In the genomic region with DNA sequence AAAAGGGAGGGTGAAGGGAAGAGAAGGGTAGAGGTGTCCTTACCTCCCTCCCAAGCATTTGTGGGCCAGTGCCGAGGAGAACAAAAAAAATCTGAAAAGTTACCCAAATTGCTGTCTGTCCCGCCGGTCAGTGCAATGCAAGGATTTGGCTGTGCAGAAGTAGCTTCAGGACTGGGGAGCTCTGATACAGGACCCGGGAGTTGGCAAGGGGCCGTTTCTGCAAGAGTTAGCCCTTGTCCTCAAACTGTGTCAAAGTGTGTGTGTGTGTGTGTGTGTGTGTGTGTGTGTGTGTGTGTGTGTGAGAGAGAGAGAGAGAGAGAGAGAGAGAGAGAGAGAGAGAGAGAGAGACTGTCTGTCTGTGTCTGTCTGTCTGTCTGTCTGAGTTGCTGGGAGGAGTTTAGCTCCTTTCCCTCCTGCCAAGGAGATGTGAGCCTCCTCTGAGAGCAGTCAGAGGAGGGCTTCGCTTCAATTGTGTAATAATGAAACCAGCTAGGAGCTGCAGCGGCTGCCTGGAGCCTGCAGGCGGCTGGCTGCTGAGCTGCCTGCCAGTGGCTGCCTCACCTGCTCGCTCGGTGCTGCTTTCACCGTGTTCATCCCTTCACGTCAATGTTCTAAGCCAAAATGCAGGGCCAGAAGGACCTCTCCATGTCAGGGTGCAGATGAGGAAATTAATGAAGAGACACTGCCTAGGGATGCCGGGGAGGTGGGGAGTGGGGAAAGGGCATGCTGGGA, we compare ENCODE assay signal across 9 mouse cellular contexts. TPM values are rescaled to one million over a fixed set of nuclear protein-coding genes. Genes with fewer than 3 reads are reported as not detected.
DNase-seq lines count a peak whose midpoint lies in the region; ATAC-seq and TF ChIP-seq lines count a peak whose summit lies in the region.
"Had no signal": no experiment of that assay in that cellular context is flagged by ENCODE, and none has a peak within 500 bp of the region (broad histone marks: within the 10 kb centered on the region; RNA-seq: fewer than 3 reads in every experiment).

No protein-coding gene starts in this region.

- peak; percentile 85 for DNase-seq in CD4-positive, CD25-positive, alpha-beta regulatory T cell, adult 2 months (ENCODE audit: low read depth, low spot score)
- peak; percentile 15 for DNase-seq in adrenal gland, adult 8-10 months
- peak; percentile 61 for DNase-seq in embryonic facial prominence, embryonic 11.5 days (ENCODE audit: low spot score)
- peak; percentile 54 for DNase-seq in kidney, postnatal 10 days
- DNase-seq in lung, postnatal 0 days (ENCODE audit: low spot score), result peak; percentile 62
- DNase-seq in right cerebral cortex, adult 2 months (ENCODE audit: low spot score in 2 of 2), result peak; percentile 63 to 66
- DNase-seq in spleen, postnatal 10 days (ENCODE audit: low spot score in 2 of 2), result no peak

- H3K9ac ChIP-seq in embryonic facial prominence, embryonic 11.5 days (replicated peaks; ENCODE audit: low read length), result peak overlapping the region; percentile 13
- no peak overlapping the region for H3K9ac ChIP-seq in heart, embryonic 16.5 days (ENCODE audit: low read length)
- H3K9ac ChIP-seq in lung, postnatal 0 days (replicated peaks; ENCODE audit: low read depth), result no peak overlapping the region

- TF ChIP-seq EP300 in lung, postnatal 0 days (IDR thresholded peaks at IDR 0.05), result no peak

- no peaks in the 10 kb centered on the region for H3K36me3 ChIP-seq in embryonic facial prominence, embryonic 11.5 days (replicated peaks; ENCODE audit: control insufficient read depth, insufficient read depth, low read depth, low read length)
- H3K36me3 ChIP-seq in heart, embryonic 16.5 days (ENCODE audit: control insufficient read depth, insufficient read depth), result no peaks in the 10 kb centered on the region
- no peaks in the 10 kb centered on the region for H3K36me3 ChIP-seq in lung, postnatal 0 days (ENCODE audit: insufficient read depth, low read length)

- H3K9me3 ChIP-seq in embryonic facial prominence, embryonic 11.5 days (replicated peaks; ENCODE audit: control insufficient read depth, low read length), result no peaks in the 10 kb centered on the region
- H3K9me3 ChIP-seq in heart, embryonic 16.5 days (replicated peaks; ENCODE audit: control insufficient read depth, low read length), result no peaks in the 10 kb centered on the region
- no peaks in the 10 kb centered on the region for H3K9me3 ChIP-seq in lung, postnatal 0 days (ENCODE audit: low read length)

- under 1% methylated on average over 13 of the region's 13 CpGs for WGBS in embryonic facial prominence, embryonic 11.5 days
- 7% methylated on average over 13 of the region's 13 CpGs for WGBS in heart, embryonic 16.5 days
- 7% methylated on average over 13 of the region's 13 CpGs for WGBS in lung, postnatal 0 days

- no peaks in the 10 kb centered on the region for H3K4me1 ChIP-seq in embryonic facial prominence, embryonic 11.5 days (ENCODE audit: control insufficient read depth, insufficient read depth, low read length)
- H3K4me1 ChIP-seq in heart, embryonic 16.5 days (ENCODE audit: control insufficient read depth, insufficient read depth, low read length), result peaks cover 11% of the 10 kb centered on the region
- 0 out of 2 replicates have a peak, but pooled peaks cover 3% of the 10 kb centered on the region for H3K4me1 ChIP-seq in lung, postnatal 0 days (ENCODE audit: insufficient read depth, low read depth, low read length)

- no peak; the same call in 1 of the 2 replicates for TF ChIP-seq CTCF in lung, postnatal 0 days (IDR thresholded peaks at IDR 0.05)

- H3K27me3 ChIP-seq in embryonic facial prominence, embryonic 11.5 days (ENCODE audit: control insufficient read depth, insufficient read depth, low read length), result no peaks in the 10 kb centered on the region
- H3K27me3 ChIP-seq in heart, embryonic 16.5 days (ENCODE audit: control insufficient read depth, insufficient read depth, low read length), result peaks cover 9% of the 10 kb centered on the region
- no peaks in the 10 kb centered on the region; the same call in 1 of the 2 replicates for H3K27me3 ChIP-seq in lung, postnatal 0 days (replicated peaks; ENCODE audit: insufficient read depth, low read length)

- ATAC-seq in embryonic facial prominence, embryonic 11.5 days (replicated peaks; ENCODE audit: insufficient number of reproducible peaks, low FRiP score, low TSS enrichment, low read depth), result peak; percentile 70; the same call in 1 of the 2 replicates
- no peak for ATAC-seq in heart, embryonic 16.5 days (replicated peaks; ENCODE audit: extremely low read depth, insufficient read depth, low FRiP score)
- ATAC-seq in lung, postnatal 0 days, result 0 out of 2 replicates have a peak, but pooled peaks have one; percentile 43

- H3K27ac ChIP-seq in embryonic facial prominence, embryonic 11.5 days (replicated peaks; ENCODE audit: low read depth, low read length), result no peak overlapping the region
- no peak overlapping the region for H3K27ac ChIP-seq in heart, embryonic 16.5 days (ENCODE audit: low read length)
- no peak overlapping the region for H3K27ac ChIP-seq in lung, postnatal 0 days (ENCODE audit: low read length)

- H3K4me2 ChIP-seq in embryonic facial prominence, embryonic 11.5 days (ENCODE audit: low read depth, low read length), result peak overlapping the region; percentile 69
- H3K4me2 ChIP-seq in heart, embryonic 16.5 days (ENCODE audit: low read depth, low read length), result peak overlapping the region; percentile 62
- H3K4me2 ChIP-seq in lung, postnatal 0 days (replicated peaks; ENCODE audit: low read depth, low read length), result peak overlapping the region; percentile 48

- peak overlapping the region; percentile 30 for H3K4me3 ChIP-seq in embryonic facial prominence, embryonic 11.5 days (ENCODE audit: low read depth, low read length)
- peak overlapping the region; percentile 37 for H3K4me3 ChIP-seq in heart, embryonic 16.5 days (ENCODE audit: low read length)
- H3K4me3 ChIP-seq in lung, postnatal 0 days (ENCODE audit: low read depth, low read length), result peak overlapping the region; percentile 10; the same call in 1 of the 2 replicates
- H3K4me3 ChIP-seq: myocyte had no signal

RNA-seq across cellular contexts. Expression of gene Siah3, which starts 0.9 kb away (rescaled TPM):
- total RNA-seq in adrenal gland, adult 8-10 months (2022), result under 1 TPM; 0.07 to 0.25 (median 0.17) TPM
- 0.18 and 0.50 TPM in 2 replicates for polyA plus RNA-seq in embryonic facial prominence, embryonic 11.5 days (2014; fragmentation: Nextera tagmentation; extraction: Ambion mirVana)
- polyA plus RNA-seq in heart, embryonic 16.5 days (2015; fragmentation: Nextera tagmentation; extraction: Ambion mirVana), result not detected in 2 replicates
- not detected in 2 replicates for polyA plus RNA-seq in lung, postnatal 0 days (2015; fragmentation: Nextera tagmentation; extraction: Ambion mirVana)
- polyA plus RNA-seq: myocyte had no signal

Comparison
In these comparisons a context has a peak if more than half of its experiments do, and no peak if none do; other contexts are left out.
1. DNase-seq: peak in CD4-positive, CD25-positive, alpha-beta regulatory T cell, adult 2 months (single experiment), adrenal gland, adult 8-10 months (single experiment), embryonic facial prominence, embryonic 11.5 days (single experiment), kidney, postnatal 10 days (single experiment), lung, postnatal 0 days (single experiment) and right cerebral cortex, adult 2 months (2 of 2); none in spleen, postnatal 10 days (0 of 2).
2. Peak in every context shown above with its lines, with median percentiles within 50 percentile points of each other: H3K4me2 ChIP-seq and H3K4me3 ChIP-seq.